Mouse (Mus musculus) layer of hippocampus, adult 2 months (tissue): ENCODE data around the gene 9330182L06Rik. TPM values are rescaled to one million over a fixed set of nuclear protein-coding genes. Genes with fewer than 3 reads are reported as not detected.

ENCODE experiments used
- DNase-seq, 2 experiments: peaks; one replicate each; pipeline ENCODE4 v3.0.0; 2022; ENCODE audit warnings: low spot score in 2 of 2
- H3K27ac ChIP-seq: fragments of 200-600 bp; 2 replicates; pipeline ENCODE4 v1.8.1; 2022
- H3K4me3 ChIP-seq: fragments of 200-600 bp; 2 replicates; pipeline ENCODE4 v1.8.1; 2022; ENCODE audit warnings: mild to moderate bottlenecking
- CTCF ChIP-seq: fragments of 200-600 bp; conservative IDR thresholded peaks from 2 replicates; pipeline ENCODE4 v1.8.1; 2022; ENCODE audit warnings: antibody characterized with exemption, mild to moderate bottlenecking, moderate library complexity
- long read RNA-seq, 2 experiments: library from polyadenylated mRNA; stranded (forward); transcript quantifications; one replicate each; pipeline ENCODE4 v2.0.0; 2021; ENCODE audit warnings: borderline mapping rate in 2 of 2
- total RNA-seq, 2 experiments: library from RNA; stranded (reverse); gene quantifications; 2 replicates each; pipeline ENCODE4 v1.2.3; 2021

The 9330182L06Rik gene
- 10 to 100 TPM; 18.1 to 21.2 TPM for total RNA-seq
- long read RNA-seq, experiment 1, full-length matches to known transcripts: 5 of 43 reads
- long read RNA-seq, experiment 1, partial matches to known transcripts: 2 of 43 reads
- long read RNA-seq, experiment 1, other reads (novel, unspliced or antisense): 36 of 43 reads
- long read RNA-seq, experiment 2, full-length matches to known transcripts: 5 of 70 reads
- long read RNA-seq, experiment 2, partial matches to known transcripts: 3 of 70 reads
- long read RNA-seq, experiment 2, other reads (novel, unspliced or antisense): 62 of 70 reads

DNA sequence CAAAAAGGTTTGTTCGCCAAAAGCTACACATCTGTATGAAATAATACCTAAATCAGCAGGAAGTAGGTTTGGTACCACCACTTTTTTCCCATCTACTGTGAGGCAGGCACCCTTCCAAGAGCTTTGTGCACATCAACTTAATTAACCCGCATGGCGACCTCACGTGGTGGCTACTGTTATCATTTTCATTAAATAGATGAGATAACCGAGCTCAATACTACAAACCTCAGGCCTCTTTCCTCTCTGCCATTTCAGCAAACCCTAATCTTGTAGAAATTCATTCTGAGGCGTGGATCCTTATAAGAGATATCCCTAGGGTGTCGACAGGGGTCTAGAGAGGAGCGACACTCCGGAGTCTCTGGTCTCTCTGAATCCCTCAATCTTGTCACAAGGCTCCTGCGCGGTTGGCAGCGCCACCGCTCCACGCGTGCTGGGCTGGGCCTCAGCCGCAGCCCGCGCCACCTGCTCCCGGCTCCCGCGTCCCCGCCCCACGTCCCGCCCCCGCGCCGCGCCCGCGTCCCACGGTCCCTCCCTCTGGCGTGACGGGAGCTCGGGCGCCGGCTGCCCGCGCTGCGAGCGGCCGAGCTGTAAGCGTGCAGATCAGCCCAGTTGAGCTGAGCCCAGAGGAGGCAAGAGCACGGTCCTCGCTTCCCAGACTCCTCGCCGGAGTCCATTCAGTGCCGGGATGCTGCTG, at the start of gene 9330182L06Rik:
Gene 9330182L06Rik, plus strand, starts transcription at position 533 of the 694 bp plus-strand sequence.
- peak within 1 kb of the TSS; percentile 88 for H3K27ac ChIP-seq
- DNase-seq: peak; percentile 58 to 71
- peak; percentile 44 for TF ChIP-seq CTCF

DNA sequence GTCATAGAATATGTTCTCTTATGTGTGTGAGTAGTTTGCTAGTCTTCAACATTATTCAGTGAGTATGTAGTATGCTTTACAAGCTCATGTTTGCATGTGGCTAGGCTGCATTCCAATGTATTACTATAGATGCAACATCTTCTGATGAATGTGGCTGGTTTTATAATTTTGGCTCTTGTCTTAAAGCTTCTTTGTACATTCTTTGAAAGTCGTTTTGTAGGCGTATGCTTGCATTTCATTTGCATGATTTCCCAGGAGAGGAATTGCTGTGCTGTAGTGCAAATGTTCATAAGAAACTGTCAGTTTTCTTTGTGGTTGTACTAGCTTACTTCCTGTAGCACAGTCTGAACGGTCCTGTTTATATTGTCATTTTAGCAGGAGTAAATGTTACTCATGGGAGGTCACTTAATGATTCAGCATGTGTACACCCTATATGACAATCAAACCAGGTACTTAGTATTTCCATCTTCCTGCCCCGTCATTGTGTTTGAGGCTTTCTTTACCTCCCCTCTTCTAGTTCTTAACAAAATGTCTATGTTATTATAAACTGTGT, 38.4 kb upstream of the 9330182L06Rik start:
- Histone ChIP-seq H3K4me3 (no peak overlapping the region), H3K27ac (no peak overlapping the region)
- TF ChIP-seq CTCF: no peak
- DNase-seq: peak in 1 of 2 experiments; percentile 15

More for the DNA sequence above, at the start of gene 9330182L06Rik:
- H3K4me3 ChIP-seq: peak within 1 kb of the TSS; percentile 87

DNA sequence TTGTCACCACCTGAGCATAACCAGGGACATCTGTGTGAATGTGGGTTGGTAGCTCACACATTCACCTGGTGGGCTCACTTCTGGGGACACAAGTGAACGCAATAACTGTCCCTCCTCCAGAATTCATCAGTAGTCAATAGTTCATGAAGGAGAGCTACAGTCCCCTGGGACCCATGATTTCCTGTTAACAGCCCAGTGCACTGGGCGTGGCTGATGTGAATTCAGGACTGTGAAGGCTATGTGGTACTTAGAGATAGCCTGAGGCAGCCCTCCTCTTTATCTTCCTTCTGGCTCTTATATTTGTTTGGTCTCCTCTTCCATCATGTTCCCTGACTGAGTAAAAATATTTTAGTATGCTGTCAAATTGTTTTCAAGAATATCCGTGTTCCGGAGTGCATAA, 1.6 kb upstream of the 9330182L06Rik start:
- TF ChIP-seq CTCF: no peak
- no peak overlapping the region for H3K4me3 ChIP-seq
- no peak for DNase-seq
- H3K27ac ChIP-seq: no peak overlapping the region

DNA sequence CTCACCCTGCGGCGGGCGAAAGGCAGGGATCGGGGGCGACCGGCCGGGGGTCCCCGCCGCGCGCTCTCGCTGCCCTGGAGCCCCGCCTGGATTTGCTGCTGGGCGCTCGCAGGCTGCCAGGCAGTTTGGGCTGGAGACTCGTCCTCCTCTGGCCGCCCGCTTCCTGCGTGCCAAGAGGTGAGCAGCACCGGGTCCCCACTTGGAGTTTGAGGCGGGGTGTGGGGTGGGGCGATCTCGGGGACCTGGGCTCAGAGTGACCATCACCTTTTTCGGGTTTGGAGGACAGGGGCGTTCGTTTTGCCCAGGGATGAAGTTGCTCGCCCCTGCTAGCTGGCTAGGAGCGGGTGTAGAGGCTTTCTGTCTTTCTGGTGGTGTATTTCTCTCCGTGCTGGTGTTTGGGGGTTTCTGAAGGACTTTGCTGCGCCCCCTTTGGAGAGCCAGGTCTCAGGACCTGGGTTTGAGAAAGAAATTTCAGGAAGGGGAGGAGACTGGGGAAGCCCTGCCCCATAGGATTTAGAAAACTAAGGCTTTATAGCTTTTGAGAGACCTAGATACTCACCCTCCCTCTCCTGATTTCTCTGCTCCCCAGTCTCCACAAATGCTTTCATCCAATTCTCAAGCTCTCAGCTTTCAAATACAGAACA, 484 bp downstream of the 9330182L06Rik start:
- peak overlapping the region; percentile 87 for H3K4me3 ChIP-seq
- peak overlapping the region; percentile 88 for H3K27ac ChIP-seq
- no peak for TF ChIP-seq CTCF
- DNase-seq: no peak

DNA sequence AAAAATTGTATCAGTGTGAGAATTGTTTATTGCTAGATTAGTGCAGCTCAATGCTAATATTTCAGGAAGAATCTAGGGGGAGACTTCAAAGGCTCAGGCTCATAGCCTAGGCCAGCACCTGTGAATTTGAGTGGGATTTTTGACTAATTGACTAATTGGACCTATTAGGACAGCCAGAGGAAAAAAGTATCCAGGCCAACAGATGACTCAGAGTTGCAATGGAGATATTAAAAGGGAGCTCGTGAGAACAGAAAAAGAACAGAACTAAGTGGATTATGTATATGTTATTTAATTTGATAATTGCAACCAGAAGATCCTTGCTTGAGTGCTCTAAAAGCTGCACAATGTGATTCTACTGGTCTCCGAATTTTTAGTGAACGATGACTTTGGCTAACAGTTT, 3.7 kb downstream of the 9330182L06Rik start:
- Histone ChIP-seq H3K4me3 (no peak overlapping the region), H3K27ac (no peak overlapping the region)
- TF ChIP-seq CTCF: no peak
- no peak for DNase-seq

GRCm38 (mm10) chr5:9272976-9273375, 7.1 kb downstream of the 9330182L06Rik start:
- DNase-seq: no peak
- no peak overlapping the region for H3K27ac ChIP-seq
- no peak for TF ChIP-seq CTCF

GRCm38 (mm10) chr5:9295777-9296549, 30.0 kb downstream of the 9330182L06Rik start:
- Histone ChIP-seq H3K4me3 (no peak overlapping the region), H3K27ac (no peak overlapping the region)
- DNase-seq: peak; percentile 23 to 25
- TF ChIP-seq CTCF: no peak

More at GRCm38 (mm10) chr5:9272976-9273375, 7.1 kb downstream of the 9330182L06Rik start:
- H3K4me3 ChIP-seq: no peak overlapping the region

- no peak for DNase-seq
- TF ChIP-seq CTCF: no peak
Measured at GRCm38 (mm10) chr5:9296550-9296928, 30.6 kb downstream of the 9330182L06Rik start.

DNA sequence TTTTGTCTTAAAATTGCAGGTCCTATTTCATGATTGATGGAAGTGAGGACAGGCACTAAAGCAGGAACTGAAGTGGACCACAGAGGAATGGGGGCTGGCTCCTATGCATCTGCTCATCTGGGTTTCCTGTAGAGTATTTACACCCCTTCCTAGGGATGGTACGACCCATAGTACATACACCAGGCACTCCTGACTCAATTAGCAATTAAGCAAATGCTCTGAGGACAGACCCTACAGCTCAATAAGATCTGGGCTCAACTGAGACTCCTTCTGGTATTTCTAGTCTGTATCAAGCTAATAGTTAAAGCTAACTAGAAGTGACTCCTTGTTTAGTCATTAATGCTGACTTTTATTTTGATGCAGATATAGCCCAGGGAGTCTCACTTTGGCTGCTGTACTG, 60.9 kb downstream of the 9330182L06Rik start:
- no peak overlapping the region for H3K4me3 ChIP-seq
- no peak for DNase-seq
- TF ChIP-seq CTCF: no peak

More at GRCm38 (mm10) chr5:9296550-9296928, 30.6 kb downstream of the 9330182L06Rik start:
- Histone ChIP-seq H3K27ac (no peak overlapping the region), H3K4me3 (no peak overlapping the region)

GRCm38 (mm10) chr5:9327528-9327927, 61.6 kb downstream of the 9330182L06Rik start:
- no peak overlapping the region for H3K27ac ChIP-seq
- no peak for TF ChIP-seq CTCF
- no peak for DNase-seq
- H3K4me3 ChIP-seq: no peak overlapping the region

More for the DNA sequence above, 60.9 kb downstream of the 9330182L06Rik start:
- H3K27ac ChIP-seq: no peak overlapping the region

DNA sequence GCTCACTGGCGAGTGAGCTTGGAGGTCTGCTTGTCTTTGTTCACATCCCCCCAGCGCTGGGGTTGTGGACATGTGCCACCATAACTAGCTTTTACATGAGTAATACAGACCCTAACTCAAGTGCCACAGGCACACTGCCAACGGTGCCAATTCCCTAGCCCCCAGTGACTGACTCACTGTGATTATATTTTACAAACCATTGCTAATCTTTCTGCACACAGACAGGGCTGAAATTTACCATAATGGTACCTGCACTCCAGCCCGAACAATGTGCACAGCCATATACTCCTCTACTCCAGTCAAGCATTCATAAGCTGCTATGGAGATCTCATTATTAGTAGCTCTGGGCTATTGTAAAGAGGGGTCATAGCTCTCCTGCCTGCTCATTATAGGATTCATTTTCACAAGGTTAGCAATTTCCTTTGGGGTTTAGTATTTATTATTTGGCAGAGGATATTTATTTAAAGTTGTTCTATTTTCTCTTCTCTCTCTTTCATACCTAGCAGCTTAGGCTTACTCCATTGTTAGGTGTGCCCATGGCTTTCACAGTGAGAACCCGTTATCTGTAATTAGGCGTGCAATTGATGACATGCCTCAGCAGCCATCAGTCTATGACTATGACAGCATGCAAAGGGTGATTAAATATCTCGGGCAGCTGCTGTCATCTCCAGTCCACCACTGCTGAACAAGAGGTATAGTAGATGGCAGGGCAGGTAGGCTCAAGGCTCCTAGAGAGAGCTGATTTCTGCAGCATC, 73.0 kb downstream of the 9330182L06Rik start:
- TF ChIP-seq CTCF: no peak
- DNase-seq: no peak
- H3K27ac ChIP-seq: no peak overlapping the region

More for the DNA sequence above, 73.0 kb downstream of the 9330182L06Rik start:
- H3K4me3 ChIP-seq: no peak overlapping the region
